Mouse (Mus musculus): ENCODE results near the gene Slc6a8.

- TF ChIP-seq CTCF (IDR thresholded peaks at IDR 0.05; ENCODE audit: borderline replicate concordance, insufficient read depth, low read depth, low read length) (no peak), POLR2A (IDR thresholded peaks at IDR 0.05; ENCODE audit: borderline replicate concordance, insufficient read depth, low read length) (no peak)
These were observed 12.7 kb downstream of the Slc6a8 start for GRCm38 (mm10) chrX:73685629-73686028.
